Mouse (Mus musculus) ES-E14 (cell line): ENCODE data around the gene Thoc6. TPM values are rescaled to one million over a fixed set of nuclear protein-coding genes. Genes with fewer than 3 reads are reported as not detected.

Experiments used
- DNase-seq: peaks from one replicate; pipeline ENCODE4 v3.0.0-alpha.2; 2013; ENCODE audit warnings: low read depth, low spot score
- H3K27ac ChIP-seq: 2 replicates; pipeline ENCODE4 v1.5.1; 2012; ENCODE audit warnings: low read depth, mild to moderate bottlenecking, low read length, moderate library complexity, mixed read lengths; ENCODE audit not compliant: poor library complexity, insufficient read depth, severe bottlenecking
- H3K36me3 ChIP-seq: 2 replicates; pipeline ENCODE4 v1.6.1; 2012; ENCODE audit warnings: mild to moderate bottlenecking, low read length, moderate library complexity, mixed read lengths; ENCODE audit not compliant: control insufficient read depth, poor library complexity, insufficient read depth, severe bottlenecking
- H3K4me1 ChIP-seq, 2 experiments: fragments of 150-350 bp in 1 of 2; sonication (generic) in 1 of 2; 2 replicates each; pipeline ENCODE4 v1.6.1; 2012; ENCODE audit warnings: low read length in 2 of 2, mild to moderate bottlenecking in 1 of 2, mixed read lengths in 1 of 2; ENCODE audit not compliant: control insufficient read depth in 2 of 2, insufficient read depth in 2 of 2, poor library complexity in 1 of 2
- H3K4me3 ChIP-seq, 2 experiments: fragments of 150-350 bp in 1 of 2; sonication (generic) in 1 of 2; 2 replicates each; pipeline ENCODE4 v1.5.1; 2012; ENCODE audit warnings: low read length in 2 of 2, low read depth in 1 of 2, mild to moderate bottlenecking in 1 of 2, mixed read lengths in 1 of 2; ENCODE audit not compliant: insufficient read depth in 1 of 2, poor library complexity in 1 of 2, severe bottlenecking in 1 of 2
- H3K9ac ChIP-seq: 2 replicates; pipeline ENCODE4 v1.6.1; 2012; ENCODE audit warnings: low read depth, mild to moderate bottlenecking, low read length, mixed read lengths; ENCODE audit not compliant: poor library complexity, insufficient read depth, severe bottlenecking
- H3K9me3 ChIP-seq: fragments of 150-350 bp; sonication (generic); 2 replicates; pipeline ENCODE4 v1.6.1; 2012; ENCODE audit warnings: low read depth, mild to moderate bottlenecking, low read length; ENCODE audit not compliant: control insufficient read depth, insufficient read depth
- CHD2 ChIP-seq: IDR thresholded peaks from 2 replicates; pipeline ENCODE4 v1.6.1; 2014; ENCODE audit warnings: mild to moderate bottlenecking, low read depth, low read length, inconsistent platforms
- HCFC1 ChIP-seq: IDR thresholded peaks from 2 replicates; pipeline ENCODE4 v1.6.1; 2012; ENCODE audit warnings: low read length, inconsistent platforms, borderline replicate concordance; ENCODE audit not compliant: insufficient read depth
- MAFK ChIP-seq: IDR thresholded peaks from 2 replicates; pipeline ENCODE4 v1.6.1; 2014; ENCODE audit warnings: mild to moderate bottlenecking, low read depth, low read length, inconsistent platforms; ENCODE audit not compliant: insufficient read depth
- ZC3H11A ChIP-seq: IDR thresholded peaks from 2 replicates; pipeline ENCODE4 v1.6.1; 2012; ENCODE audit warnings: low read depth, mild to moderate bottlenecking, inconsistent platforms, low read length, borderline replicate concordance
- ZNF384 ChIP-seq: IDR thresholded peaks from 2 replicates; pipeline ENCODE4 v1.6.1; 2012; ENCODE audit warnings: low read depth, low read length, inconsistent platforms
- in situ Hi-C, 2 experiments: fragments of 600-800 bp; cut with MboI; formaldehyde crosslinking; loops; one replicate each; pipeline ENCODE4 v1.15.1; 2025; ENCODE audit warnings: low sequenced_read_pairs in 2 of 2, inconsistent platforms in 1 of 2; ENCODE audit not compliant: unreplicated experiment in 2 of 2
- total RNA-seq: library from RNA; depleted of rRNA; stranded (reverse); fragments of 300-350 nt; gene quantifications from 2 replicates; pipeline ENCODE4 v1.2.3, GENCODE M21; 2012; rRNA removed

The Thoc6 gene
- total RNA-seq, result 53.7 and 64.9 TPM in 2 replicates

GRCm38 (mm10) chr17:23673424-23674073 lies at the start of gene Thoc6, which contains the start of gene Hcfc1r1:
Gene Thoc6 (minus strand): TSS chr17:23673882.
Gene Hcfc1r1 (plus strand): TSS chr17:23673596.
- H3K27ac ChIP-seq, result peak within 1 kb of the TSS; percentile 94
- peak; percentile 95 for DNase-seq
- no peaks in the 10 kb centered on the region for H3K9me3 ChIP-seq
- H3K4me3 ChIP-seq, result peak within 1 kb of the TSS; percentile 85 to 96
- peaks cover 0 to 28% of the 10 kb centered on the region in 2 experiments; a peak in 2 of 4 replicates for H3K4me1 ChIP-seq
- in situ Hi-C loops, result no loop called here
- H3K36me3 ChIP-seq, result peaks cover 22% of the 10 kb centered on the region
- peak within 1 kb of the TSS; percentile 90 for H3K9ac ChIP-seq
- TF ChIP-seq HCFC1 (peak; percentile 98), ZC3H11A (no peak), CHD2 (peak; percentile 84), MAFK (no peak), ZNF384 (no peak)

DNA sequence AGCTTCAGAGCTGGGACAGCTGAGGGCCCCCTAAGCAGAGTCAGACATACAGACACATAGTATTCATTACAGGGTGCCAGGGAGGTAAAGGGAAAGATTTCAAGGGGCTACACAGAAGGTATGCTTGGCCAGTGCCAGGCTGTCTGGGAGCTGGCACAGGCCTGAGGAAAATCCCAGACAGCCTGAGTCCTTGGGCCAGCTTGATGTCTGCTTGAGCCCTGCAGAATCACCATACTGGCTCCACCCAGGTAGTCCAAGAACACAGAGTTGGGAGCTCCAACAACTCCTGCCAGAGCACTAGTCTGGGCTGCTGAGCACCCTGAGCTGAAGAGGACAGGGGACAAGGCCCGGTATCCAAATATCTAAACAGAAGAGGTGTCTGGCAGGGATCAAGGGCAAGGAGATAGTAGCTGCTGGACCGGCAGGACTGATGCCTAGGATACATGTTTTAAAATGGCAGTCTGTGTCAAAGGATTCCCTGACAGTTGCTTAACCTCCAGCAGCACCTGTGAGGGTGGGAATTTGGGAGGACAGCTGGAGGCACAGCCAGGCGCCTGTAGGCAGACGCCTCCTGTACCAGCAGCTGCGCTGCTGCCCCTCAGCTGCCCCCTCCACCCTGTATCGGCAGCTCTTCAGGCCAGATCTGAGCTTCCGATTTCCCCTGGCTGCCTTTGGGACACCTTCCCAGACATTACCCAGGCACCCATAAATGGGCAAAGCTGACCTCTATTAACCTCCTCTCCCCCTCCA lies 48.9 kb upstream of the Thoc6 start, which contains the start of gene 1520401A03Rik:
TSS of gene 1520401A03Rik (minus strand) at position 408 of the 750 bp plus-strand sequence.
- DNase-seq, result no peak
- TF ChIP-seq MAFK, result no peak
- TF ChIP-seq ZNF384, result no peak
- no peak for TF ChIP-seq HCFC1
- no peak for TF ChIP-seq CHD2
- no peak for TF ChIP-seq ZC3H11A
- Histone ChIP-seq H3K9me3 (no peaks in the 10 kb centered on the region), H3K9ac (no peak within 1 kb of the TSS), H3K4me1 (peaks cover 2 to 3% of the 10 kb centered on the region in 2 experiments; a peak in 1 of 4 replicates), H3K27ac (no peak within 1 kb of the TSS), H3K4me3 (no peak within 1 kb of the TSS), H3K36me3 (no peaks in the 10 kb centered on the region)
- in situ Hi-C loops, result no loop called here

DNA sequence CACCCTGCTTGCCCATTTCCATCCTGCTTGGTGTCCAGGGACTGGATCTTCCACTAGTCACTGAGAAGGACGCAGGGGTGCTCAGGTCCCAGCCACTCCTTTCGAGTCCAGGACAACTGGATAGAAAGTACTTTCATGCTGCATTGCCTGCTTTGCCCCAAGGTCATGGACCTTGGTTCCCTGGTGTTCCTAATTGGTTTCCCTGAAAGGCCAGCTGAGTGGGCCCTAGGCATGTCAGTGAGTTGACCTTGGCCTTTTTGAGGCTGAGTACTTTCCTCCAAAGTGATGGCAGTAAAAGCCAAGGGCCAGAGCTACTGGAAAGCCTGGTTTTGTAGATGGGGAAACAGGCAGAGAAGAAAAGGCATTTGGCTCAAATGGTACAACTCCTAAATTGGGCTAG lies 48.2 kb upstream of the Thoc6 start:
- TF ChIP-seq MAFK (no peak), CHD2 (no peak), HCFC1 (no peak), ZNF384 (no peak), ZC3H11A (no peak)
- H3K4me3 ChIP-seq, result no peak overlapping the region
- H3K9me3 ChIP-seq, result no peaks in the 10 kb centered on the region
- in situ Hi-C loops, result no loop called here
- H3K27ac ChIP-seq, result no peak overlapping the region
- no peak overlapping the region for H3K9ac ChIP-seq
- no peak for DNase-seq
- no peaks in the 10 kb centered on the region for H3K36me3 ChIP-seq
- peaks cover 0 to 3% of the 10 kb centered on the region in 2 experiments; a peak in 1 of 4 replicates for H3K4me1 ChIP-seq

- Histone ChIP-seq H3K4me3 (no peak overlapping the region), H3K27ac (no peak overlapping the region), H3K9me3 (no peaks in the 10 kb centered on the region), H3K4me1 (no peaks in the 10 kb centered on the region), H3K36me3 (no peaks in the 10 kb centered on the region), H3K9ac (no peak overlapping the region)
- in situ Hi-C loops, result no loop called here
- DNase-seq, result no peak
- TF ChIP-seq ZNF384 (no peak), CHD2 (no peak), ZC3H11A (no peak)
Measured at GRCm38 (mm10) chr17:23719455-23719854, 45.8 kb upstream of the Thoc6 start.
